Mouse (Mus musculus) heart, embryonic 10.5 days (tissue): ENCODE data around the gene Lcp1. TPM values are rescaled to one million over a fixed set of nuclear protein-coding genes. Genes with fewer than 3 reads are reported as not detected.

Experiments
- DNase-seq: peaks from one replicate; pipeline ENCODE4 v3.0.0-alpha.2; 2017; ENCODE audit warnings: low spot score
- H3K27ac ChIP-seq: fragments of 300-500 bp; sonication (generic); 2 replicates; pipeline ENCODE4 v1.5.1; 2016; ENCODE audit warnings: mild to moderate bottlenecking
- H3K27me3 ChIP-seq: fragments of 300-500 bp; sonication (generic); 2 replicates; pipeline ENCODE4 v1.6.1; 2016; ENCODE audit warnings: mild to moderate bottlenecking; ENCODE audit not compliant: poor library complexity, insufficient read depth, severe bottlenecking
- H3K36me3 ChIP-seq: fragments of 300-500 bp; sonication (generic); 2 replicates; pipeline ENCODE4 v1.6.1; 2016; ENCODE audit warnings: mild to moderate bottlenecking, moderate library complexity
- H3K4me1 ChIP-seq: fragments of 300-500 bp; sonication (generic); 2 replicates; pipeline ENCODE4 v1.6.1; 2016; ENCODE audit warnings: mild to moderate bottlenecking
- H3K4me3 ChIP-seq: fragments of 300-500 bp; sonication (generic); 2 replicates; pipeline ENCODE4 v1.5.1; 2016; ENCODE audit warnings: mild to moderate bottlenecking, moderate library complexity
- H3K9me3 ChIP-seq: fragments of 300-500 bp; sonication (generic); 2 replicates; pipeline ENCODE4 v1.6.1; 2016; ENCODE audit warnings: mild to moderate bottlenecking, moderate library complexity
- WGBS: fragments of 180-500 bp; shearing (Covaris S2); methylation state at CpG from one replicate; pipeline ENCODE4 v1.1.7; 2016; 5-methylcytosine and 5-hydroxymethylcytosine counted together
- polyA plus RNA-seq: library from polyadenylated mRNA; unstranded; fragments of >200 nt; fragmentation: Nextera tagmentation; extraction: Ambion mirVana; gene quantifications from 2 replicates; pipeline ENCODE4 v1.2.1, GENCODE M21; 2016

Lcp1 gene
- polyA plus RNA-seq, 1 experiment from 2014 or later: 25.5 TPM

- Histone ChIP-seq H3K9me3 (no peaks in the 10 kb centered on the region), H3K4me1 (peaks cover 13% of the 10 kb centered on the region), H3K27ac (peak overlapping the region; percentile 4; the same call in 1 of the 2 replicates), H3K27me3 (no peaks in the 10 kb centered on the region), H3K4me3 (no peak overlapping the region), H3K36me3 (no peaks in the 10 kb centered on the region)
- WGBS: 80% methylated on average over 20 of the region's 20 CpGs
- peak; percentile 52 for DNase-seq
These were observed 48.5 kb downstream of the Lcp1 start for GRCm38 (mm10) chr14:75179255-75179963.

DNA sequence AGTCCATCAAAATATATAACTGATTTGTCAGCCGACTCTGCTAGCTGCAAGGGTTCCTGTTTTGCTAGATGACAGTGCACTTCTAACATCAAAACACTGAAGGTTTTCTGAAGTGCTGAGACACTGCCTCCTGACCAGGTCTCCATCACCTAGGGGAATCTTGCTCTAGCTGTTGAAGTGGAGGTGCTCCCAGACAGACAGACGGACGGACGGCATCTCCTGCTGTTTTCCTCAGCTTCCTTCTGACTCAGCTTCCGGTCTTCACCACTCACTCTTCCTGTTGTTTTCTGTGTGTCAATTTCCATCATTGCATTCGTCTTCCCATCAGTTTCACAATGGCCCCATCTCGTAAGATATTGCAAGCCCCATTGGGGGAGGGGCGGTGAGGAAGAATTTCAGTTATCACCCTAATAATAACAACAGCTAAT, 49.7 kb downstream of the Lcp1 start:
- 74% methylated on average over 8 of the region's 8 CpGs for WGBS
- DNase-seq: peak; percentile 53
- H3K4me1 ChIP-seq: peaks cover 13% of the 10 kb centered on the region
- H3K4me3 ChIP-seq: no peak overlapping the region
- no peaks in the 10 kb centered on the region for H3K9me3 ChIP-seq
- H3K27ac ChIP-seq: no peak overlapping the region
- no peaks in the 10 kb centered on the region for H3K27me3 ChIP-seq
- H3K36me3 ChIP-seq: no peaks in the 10 kb centered on the region

GRCm38 (mm10) chr14:75181062-75181935, 50.4 kb downstream of the Lcp1 start:
- Histone ChIP-seq H3K9me3 (no peaks in the 10 kb centered on the region), H3K4me3 (no peak overlapping the region), H3K4me1 (peaks cover 18% of the 10 kb centered on the region), H3K36me3 (no peaks in the 10 kb centered on the region), H3K27me3 (no peaks in the 10 kb centered on the region), H3K27ac (no peak overlapping the region)
- peak; percentile 66 for DNase-seq
- WGBS: 81% methylated on average over 9 of the region's 9 CpGs

GRCm38 (mm10) chr14:75182378-75182777, 51.5 kb downstream of the Lcp1 start:
- DNase-seq: peak; percentile 14
- Histone ChIP-seq H3K9me3 (no peaks in the 10 kb centered on the region), H3K27ac (no peak overlapping the region), H3K36me3 (no peaks in the 10 kb centered on the region), H3K4me3 (no peak overlapping the region), H3K27me3 (no peaks in the 10 kb centered on the region), H3K4me1 (peaks cover 13% of the 10 kb centered on the region)
- WGBS: 52% methylated on average over 4 of the region's 4 CpGs

DNA sequence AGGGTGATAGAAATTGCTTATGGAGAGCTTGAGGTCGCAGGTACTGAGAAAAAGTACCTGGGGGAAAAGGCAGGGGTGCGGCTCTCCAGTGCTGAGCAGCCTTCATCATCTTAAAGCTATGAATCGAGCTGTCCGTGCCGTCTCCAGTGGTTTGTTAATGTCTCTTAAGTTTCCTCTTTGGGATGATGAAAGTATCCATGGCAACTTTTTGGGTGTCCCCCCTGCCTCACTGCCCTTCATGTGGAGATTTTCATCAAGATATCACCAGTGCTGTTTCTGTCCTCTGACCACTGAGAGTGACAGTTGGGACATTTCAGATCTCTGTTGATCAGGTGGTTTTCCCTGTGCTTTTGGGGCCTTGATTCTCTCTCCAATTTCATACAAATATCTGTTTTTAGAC, 51.9 kb downstream of the Lcp1 start:
- Histone ChIP-seq H3K27me3 (no peaks in the 10 kb centered on the region), H3K36me3 (no peaks in the 10 kb centered on the region), H3K4me3 (no peak overlapping the region), H3K9me3 (no peaks in the 10 kb centered on the region), H3K27ac (no peak overlapping the region), H3K4me1 (peaks cover 13% of the 10 kb centered on the region)
- WGBS: 88% methylated on average over 5 of the region's 5 CpGs
- peak; percentile 36 for DNase-seq

- peak; percentile 64 for DNase-seq
- Histone ChIP-seq H3K4me3 (no peak overlapping the region), H3K4me1 (peaks cover 13% of the 10 kb centered on the region), H3K27ac (no peak overlapping the region), H3K36me3 (no peaks in the 10 kb centered on the region), H3K9me3 (no peaks in the 10 kb centered on the region), H3K27me3 (no peaks in the 10 kb centered on the region)
- WGBS: 86% methylated on average over 4 of the region's 4 CpGs
These were observed 53.3 kb downstream of the Lcp1 start for GRCm38 (mm10) chr14:75184069-75184790.

DNA sequence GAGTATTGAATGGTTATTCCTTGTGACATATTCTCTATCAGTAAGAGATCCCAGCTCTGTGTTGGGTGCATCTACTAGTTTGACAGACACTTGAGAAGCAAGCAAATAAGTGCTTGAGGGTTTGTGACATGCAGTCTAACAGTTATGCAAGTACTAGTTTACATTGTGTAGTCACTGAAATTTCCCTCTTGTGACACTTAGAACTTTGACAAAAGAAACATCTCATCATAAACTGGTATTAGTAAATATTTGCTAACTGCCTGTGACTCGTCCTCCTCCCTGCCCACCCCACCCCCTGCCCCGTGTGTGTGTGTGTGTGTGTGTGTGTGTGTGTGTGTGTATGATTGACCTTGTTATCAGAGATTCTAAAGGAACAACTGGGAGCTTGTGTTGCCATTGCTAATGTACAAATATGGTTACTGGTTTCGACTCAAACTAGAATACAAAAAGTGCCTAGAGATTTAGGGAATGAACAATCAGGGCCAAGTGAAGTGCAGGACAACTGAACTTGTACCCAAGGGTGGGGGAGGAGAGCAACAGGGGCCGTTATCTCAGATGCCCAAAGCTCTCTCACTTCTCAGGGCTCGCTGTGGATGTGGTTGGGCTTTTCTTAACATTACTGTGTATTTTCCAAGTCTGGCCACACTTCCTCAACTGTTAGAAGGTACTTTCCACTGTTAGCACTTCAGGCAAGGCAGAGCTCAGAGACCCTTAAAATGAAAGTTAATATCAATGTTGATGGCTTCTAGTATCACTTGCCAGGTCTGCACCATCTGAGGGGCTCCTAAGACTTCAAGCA, 55.1 kb downstream of the Lcp1 start:
- WGBS: 42% methylated on average over 5 of the region's 5 CpGs
- H3K27ac ChIP-seq: no peak overlapping the region; the same call in 1 of the 2 replicates

DNA sequence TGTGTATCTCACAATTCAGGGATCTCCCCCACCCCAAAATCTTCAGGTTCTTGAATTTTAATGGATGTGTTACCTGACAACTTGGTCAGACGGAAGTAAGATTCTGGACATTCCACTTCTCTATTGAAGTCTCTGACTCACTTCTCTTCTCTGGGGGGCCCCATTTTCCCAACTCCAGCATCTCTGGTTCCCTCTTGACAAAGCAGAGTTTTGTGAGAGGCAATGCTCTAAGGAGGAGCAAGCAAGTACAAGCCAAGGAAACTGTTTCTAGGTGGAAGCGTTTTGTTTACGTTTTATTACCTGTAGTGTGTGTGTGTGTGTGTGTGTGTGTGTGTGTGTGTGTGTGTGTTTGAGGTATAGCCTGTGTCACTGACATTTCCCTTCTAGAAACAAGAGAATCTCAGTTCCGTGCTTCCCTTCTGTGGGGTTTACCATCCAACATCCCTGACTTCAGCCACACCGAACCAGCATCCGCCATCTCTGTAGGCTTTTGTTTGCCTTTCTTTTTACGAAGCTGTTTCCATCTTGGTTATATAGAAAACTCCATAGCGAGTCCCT, 56.0 kb downstream of the Lcp1 start:
- H3K9me3 ChIP-seq: no peaks in the 10 kb centered on the region
- 90% methylated on average over 8 of the region's 8 CpGs for WGBS
- H3K27ac ChIP-seq: no peak overlapping the region
- H3K4me1 ChIP-seq: peaks cover 13% of the 10 kb centered on the region
- H3K4me3 ChIP-seq: no peak overlapping the region
- no peaks in the 10 kb centered on the region for H3K27me3 ChIP-seq
- no peak for DNase-seq
- H3K36me3 ChIP-seq: no peaks in the 10 kb centered on the region

More for the DNA sequence above, 55.1 kb downstream of the Lcp1 start:
- peaks cover 13% of the 10 kb centered on the region for H3K4me1 ChIP-seq
- no peaks in the 10 kb centered on the region for H3K9me3 ChIP-seq
- H3K36me3 ChIP-seq: no peaks in the 10 kb centered on the region
- no peak for DNase-seq
- H3K27me3 ChIP-seq: no peaks in the 10 kb centered on the region
- H3K4me3 ChIP-seq: no peak overlapping the region

DNA sequence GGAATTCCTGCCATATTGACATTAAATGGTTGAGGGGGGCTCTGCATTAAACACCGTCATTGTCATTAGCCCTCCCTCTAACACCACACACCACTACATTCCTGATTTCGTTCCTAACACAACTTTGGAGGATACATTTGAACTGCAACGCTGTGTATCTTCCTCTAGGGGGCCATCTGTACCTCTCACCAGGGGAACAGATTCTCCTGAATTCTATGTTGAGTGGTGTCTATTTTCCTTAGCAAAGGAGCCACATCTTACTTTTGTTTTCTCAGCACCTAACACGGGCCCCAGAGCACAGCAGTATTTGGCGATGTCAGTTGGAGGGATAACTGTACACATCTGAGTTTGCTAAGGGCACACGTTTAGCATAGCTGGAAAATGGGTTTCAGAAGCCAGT, 57.6 kb downstream of the Lcp1 start:
- Histone ChIP-seq H3K36me3 (no peaks in the 10 kb centered on the region), H3K27me3 (no peaks in the 10 kb centered on the region), H3K4me3 (no peak overlapping the region), H3K9me3 (no peaks in the 10 kb centered on the region), H3K4me1 (peaks cover 8% of the 10 kb centered on the region), H3K27ac (no peak overlapping the region)
- no peak for DNase-seq
- 63% methylated on average over 6 of the region's 6 CpGs for WGBS

GRCm38 (mm10) chr14:75189031-75189430, 58.1 kb downstream of the Lcp1 start:
- Histone ChIP-seq H3K4me1 (peaks cover 13% of the 10 kb centered on the region), H3K36me3 (no peaks in the 10 kb centered on the region), H3K9me3 (no peaks in the 10 kb centered on the region), H3K4me3 (no peak overlapping the region), H3K27me3 (no peaks in the 10 kb centered on the region), H3K27ac (no peak overlapping the region)
- no peak for DNase-seq
- 78% methylated on average over 4 of the region's 4 CpGs for WGBS

GRCm38 (mm10) chr14:75190683-75191082, 59.8 kb downstream of the Lcp1 start:
- no peak for DNase-seq
- WGBS: 83% methylated on average over 4 of the region's 4 CpGs
- no peaks in the 10 kb centered on the region for H3K36me3 ChIP-seq
- peaks cover 13% of the 10 kb centered on the region for H3K4me1 ChIP-seq
- H3K9me3 ChIP-seq: no peaks in the 10 kb centered on the region
- H3K27ac ChIP-seq: no peak overlapping the region
- H3K27me3 ChIP-seq: no peaks in the 10 kb centered on the region
- no peak overlapping the region for H3K4me3 ChIP-seq

- H3K27me3 ChIP-seq: no peaks in the 10 kb centered on the region
- no peaks in the 10 kb centered on the region for H3K9me3 ChIP-seq
- H3K27ac ChIP-seq: no peak overlapping the region
- peaks cover 7% of the 10 kb centered on the region for H3K4me1 ChIP-seq
- no peak overlapping the region for H3K4me3 ChIP-seq
- 72% methylated on average over 10 of the region's 10 CpGs for WGBS
- DNase-seq: no peak
- no peaks in the 10 kb centered on the region for H3K36me3 ChIP-seq
These were observed 61.5 kb downstream of the Lcp1 start for GRCm38 (mm10) chr14:75192427-75192826.
